Mouse (Mus musculus): ENCODE results near the gene Meis1.

GRCm38 (mm10) chr11:18892470-18892869 lies 126.3 kb downstream of the Meis1 start:
- TF ChIP-seq EP300 (IDR thresholded peaks at IDR 0.05; ENCODE audit: low read depth), result no peak
- TF ChIP-seq CTCF (IDR thresholded peaks at IDR 0.05; ENCODE audit: low read depth), result no peak
